Mouse (Mus musculus) megakaryocyte progenitor cell, adult 5-6 weeks (primary cell): ENCODE data around the gene Samd5. TPM values are rescaled to one million over a fixed set of nuclear protein-coding genes. Genes with fewer than 3 reads are reported as not detected.
A peak's percentile ranks its signal among the peaks of the same experiment; 100 is the strongest.

Experiments
- ATAC-seq: replicated peaks from 2 replicates; pipeline ENCODE4 v1.8.0; 2016; ENCODE audit warnings: mild to moderate bottlenecking, moderate TSS enrichment, inconsistent platforms; ENCODE audit not compliant: poor library complexity
- total RNA-seq, 2 experiments: library from RNA; stranded (forward) in 1 of 2; stranded (reverse) in 1 of 2; fragments of 157-497, 149-512 nt in 1 of 2; fragments of 200-1000 nt in 1 of 2; gene quantifications; 2 replicates each; pipeline versions ENCODE4 v1.2.3 to v1.2.4; 2015 to 2017

Samd5 gene
- total RNA-seq, 2 experiments from 2014 or later, result 0.02 TPM; not detected in 1

- ATAC-seq, result no peak
Observed at GRCm38 (mm10) chr10:9652946-9653345, 22.1 kb downstream of the Samd5 start.

GRCm38 (mm10) chr10:9650050-9650825, 24.8 kb downstream of the Samd5 start:
- ATAC-seq, result peak; percentile 68

GRCm38 (mm10) chr10:9648464-9648863, 26.5 kb downstream of the Samd5 start:
- ATAC-seq, result no peak

GRCm38 (mm10) chr10:9647741-9648140, 27.3 kb downstream of the Samd5 start:
- no peak for ATAC-seq

DNA sequence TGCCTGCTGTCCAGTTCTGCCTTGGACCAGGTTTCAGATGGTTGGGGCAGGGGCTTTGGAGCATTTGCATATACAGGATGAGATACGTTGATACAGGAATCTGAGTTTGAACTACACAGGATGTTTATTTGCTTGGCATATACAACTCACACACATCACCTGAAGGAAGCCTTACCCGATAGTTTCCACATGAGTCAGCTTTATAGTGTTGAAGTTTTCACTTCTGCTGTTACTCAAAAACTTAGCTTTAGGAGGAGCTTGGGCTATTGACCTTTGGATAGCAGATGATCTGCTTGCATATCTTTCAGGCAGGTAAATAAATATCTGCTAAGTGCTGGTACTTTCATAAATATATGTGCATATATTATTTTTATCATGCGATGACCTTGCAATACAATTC, 28.6 kb downstream of the Samd5 start:
- no peak for ATAC-seq

DNA sequence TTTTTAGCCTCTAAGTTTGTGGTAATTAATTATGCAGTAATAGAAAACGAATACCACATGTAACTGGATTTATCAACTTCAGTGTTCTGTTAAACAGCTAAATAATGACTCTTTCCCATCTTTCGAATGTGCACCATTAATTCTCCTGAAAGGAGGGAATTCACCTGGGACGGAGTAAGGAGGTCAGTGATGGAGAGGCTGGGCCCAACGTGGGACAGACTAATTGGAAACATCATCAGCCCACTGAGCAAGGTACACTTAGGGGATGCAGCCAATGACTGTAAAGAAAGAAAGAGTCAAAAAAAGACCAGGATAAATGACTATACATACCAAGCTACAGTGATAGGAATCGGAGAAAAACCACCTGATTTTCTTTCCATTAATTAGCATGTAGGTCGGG, 31.5 kb downstream of the Samd5 start:
- no peak for ATAC-seq

DNA sequence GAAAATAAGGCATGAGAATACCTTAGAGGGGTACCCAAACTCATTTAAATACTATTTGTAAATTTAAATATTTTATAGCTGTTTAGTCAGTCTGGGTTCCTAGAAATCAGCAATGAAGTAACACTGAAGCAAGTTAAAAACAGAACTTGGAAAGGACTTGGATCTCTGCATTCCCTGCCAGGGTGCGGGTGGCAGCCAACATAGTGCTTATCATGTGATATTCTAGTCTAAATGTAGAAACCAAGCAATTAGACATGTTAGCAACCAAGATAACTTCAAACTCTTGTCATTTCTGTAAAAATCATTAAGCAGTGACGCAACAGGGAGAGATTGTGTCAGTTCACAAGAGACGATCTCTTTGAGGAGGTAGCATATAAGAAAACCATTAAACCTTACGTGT, 32.9 kb downstream of the Samd5 start:
- ATAC-seq, result no peak

- no peak for ATAC-seq
Observed at GRCm38 (mm10) chr10:9640678-9641077, 34.3 kb downstream of the Samd5 start.

DNA sequence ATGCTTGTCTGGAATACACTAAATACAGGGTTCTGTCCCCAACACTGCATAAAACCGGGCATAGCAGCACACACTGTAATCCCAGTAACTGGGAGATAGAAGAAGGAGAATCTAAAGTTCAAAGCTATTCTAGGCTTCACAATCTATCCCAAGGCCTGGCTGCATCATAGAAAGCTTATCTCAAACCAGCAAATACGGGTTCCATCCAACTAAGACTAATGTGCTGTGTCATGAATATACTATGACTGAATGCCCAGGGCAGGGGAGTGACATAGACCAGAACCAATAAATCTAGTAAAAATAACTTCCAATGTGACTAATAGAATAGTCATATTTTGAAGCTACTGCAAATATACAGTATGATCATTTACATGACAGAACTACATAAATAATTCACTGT, 35.0 kb downstream of the Samd5 start:
- no peak for ATAC-seq

DNA sequence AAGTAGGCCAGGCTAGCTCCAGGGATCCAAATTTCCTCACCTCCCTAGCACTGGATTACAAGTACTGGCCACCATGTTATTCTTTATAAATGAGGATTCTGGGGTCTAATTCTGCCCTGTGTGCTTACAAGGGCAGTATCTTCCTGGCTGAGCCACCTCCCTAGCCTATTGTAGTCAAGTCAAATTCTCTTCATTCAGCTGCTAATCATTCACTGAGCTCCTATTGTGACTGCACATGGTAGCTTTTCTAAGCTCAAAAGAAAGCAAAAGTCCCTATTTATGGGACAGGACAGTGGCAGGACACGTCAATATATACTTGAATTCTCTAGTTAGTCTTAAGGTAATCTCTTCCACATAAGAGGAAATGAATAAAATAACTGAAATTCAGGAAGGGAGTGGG, 49.7 kb downstream of the Samd5 start:
- ATAC-seq, result no peak

- no peak for ATAC-seq
Observed at GRCm38 (mm10) chr10:9621926-9622688, 52.9 kb downstream of the Samd5 start.

DNA sequence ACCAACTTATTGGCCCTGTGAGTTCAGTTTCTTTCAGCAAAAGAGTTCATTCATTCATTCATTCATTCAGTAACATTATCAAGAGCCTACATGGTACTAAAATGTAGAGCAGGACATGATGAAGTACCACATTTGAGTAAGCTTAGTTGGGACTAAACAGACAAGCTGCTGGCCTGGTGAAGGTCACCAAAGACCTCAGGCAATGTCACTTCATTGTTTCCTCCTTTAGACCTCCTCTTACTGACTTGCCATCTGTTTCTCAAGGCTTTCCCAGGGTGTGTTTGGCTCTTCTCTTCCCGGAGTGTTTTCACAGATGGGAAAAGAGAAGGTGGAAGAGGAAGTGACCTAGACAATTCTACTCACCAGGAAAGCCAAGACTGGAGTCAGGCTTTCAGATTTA, 54.0 kb downstream of the Samd5 start:
- ATAC-seq, result no peak

GRCm38 (mm10) chr10:9615009-9615408, 60.0 kb downstream of the Samd5 start:
- ATAC-seq, result no peak

DNA sequence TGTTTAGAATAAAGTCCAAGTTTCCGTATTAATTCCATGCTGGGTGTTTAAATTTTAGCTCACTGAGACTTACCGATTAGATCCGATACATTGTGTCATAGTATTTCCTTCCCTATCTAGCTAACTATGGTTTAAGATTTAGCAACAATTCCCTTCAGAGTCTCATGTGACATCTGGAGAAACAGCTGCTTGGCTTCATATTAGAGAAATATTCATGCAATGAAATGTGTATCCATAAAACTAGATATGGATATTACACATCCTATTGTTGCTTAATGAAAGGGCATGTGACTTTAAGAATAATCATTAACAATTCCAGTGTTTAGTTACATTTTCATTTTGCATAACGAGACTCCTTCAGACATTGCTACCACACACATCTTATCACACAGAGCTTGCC, 66.2 kb downstream of the Samd5 start:
- 0 out of 2 replicates have a peak, but pooled peaks have one; percentile 23 for ATAC-seq

DNA sequence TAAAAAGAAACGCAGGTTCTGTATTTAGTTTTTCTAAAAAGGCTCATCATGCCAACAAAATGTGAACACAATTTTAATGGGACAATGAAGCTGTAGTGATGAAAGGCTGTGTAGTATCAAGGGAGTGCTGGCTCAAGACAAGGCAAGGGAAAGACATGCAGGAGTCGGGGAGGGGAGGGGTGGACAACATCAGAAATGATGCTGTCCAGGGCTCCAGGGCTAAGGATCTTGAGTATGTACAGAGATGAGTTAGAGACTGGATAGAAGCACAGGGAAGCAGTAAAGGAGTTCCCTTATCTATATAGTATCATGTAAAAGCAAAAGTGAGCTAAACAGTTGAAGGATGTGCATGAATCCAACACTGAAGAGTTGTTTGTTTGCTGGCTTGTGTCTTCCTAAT, 67.9 kb downstream of the Samd5 start:
- no peak for ATAC-seq

- ATAC-seq, result no peak
Observed at GRCm38 (mm10) chr10:9605635-9606034, 69.4 kb downstream of the Samd5 start.

- ATAC-seq, result no peak
Observed at GRCm38 (mm10) chr10:9603290-9603689, 71.7 kb downstream of the Samd5 start.

DNA sequence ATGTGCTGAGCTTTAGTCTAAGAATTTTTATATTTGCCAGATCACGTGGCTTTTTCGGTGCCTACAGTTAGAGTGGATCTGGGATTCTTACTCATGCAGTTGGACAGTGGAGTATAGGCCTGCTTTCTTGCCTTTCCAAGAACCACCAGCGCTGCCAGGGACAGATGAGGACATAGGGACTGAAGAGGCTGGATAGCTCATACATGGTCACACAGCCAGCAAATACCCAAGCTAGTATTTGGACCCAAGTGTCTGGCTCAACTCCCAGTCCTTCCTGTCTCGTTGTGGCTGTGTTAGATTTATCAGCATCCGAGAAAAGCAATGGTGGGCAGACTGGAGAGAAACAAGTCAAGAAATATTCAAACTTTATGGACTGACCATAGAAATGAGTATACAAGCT, 72.2 kb downstream of the Samd5 start:
- ATAC-seq, result no peak

DNA sequence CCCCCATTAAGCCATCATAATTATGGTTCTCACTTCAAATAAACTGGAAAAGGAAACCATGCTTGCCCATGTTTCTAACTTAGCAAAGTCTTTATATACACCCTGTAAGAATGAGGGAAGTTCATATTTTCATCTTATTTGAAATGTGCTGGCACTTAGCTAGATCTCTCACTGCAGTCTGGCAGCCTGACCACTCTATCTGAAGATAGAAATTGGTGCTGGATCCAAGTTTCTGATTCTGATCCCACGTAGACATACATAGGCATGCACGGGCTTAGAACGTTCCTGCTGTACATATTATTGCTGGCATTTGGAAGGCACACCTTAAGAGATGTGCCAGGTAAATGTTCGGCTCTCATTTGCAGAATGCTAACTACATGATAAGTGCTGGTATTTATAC, 72.6 kb downstream of the Samd5 start:
- ATAC-seq, result no peak

DNA sequence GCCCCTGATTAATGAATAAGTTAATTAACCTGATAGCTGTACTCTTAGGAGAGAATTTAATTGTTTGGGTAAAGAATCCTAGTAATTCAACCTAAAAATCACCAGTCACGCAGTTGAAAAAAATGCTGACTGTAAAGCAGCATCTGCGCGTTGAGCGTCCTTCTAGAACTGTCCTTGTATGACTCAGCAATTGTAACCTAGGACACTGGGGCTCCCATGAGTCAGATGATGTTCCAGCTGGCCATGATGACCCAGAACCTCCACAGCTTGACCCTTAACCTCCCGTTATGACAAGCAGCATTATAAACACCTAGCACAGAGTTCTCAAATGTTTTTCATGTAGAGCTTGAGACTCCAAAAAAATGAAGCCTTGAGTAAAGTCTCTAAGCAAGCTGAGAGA, 78.8 kb downstream of the Samd5 start:
- no peak for ATAC-seq

DNA sequence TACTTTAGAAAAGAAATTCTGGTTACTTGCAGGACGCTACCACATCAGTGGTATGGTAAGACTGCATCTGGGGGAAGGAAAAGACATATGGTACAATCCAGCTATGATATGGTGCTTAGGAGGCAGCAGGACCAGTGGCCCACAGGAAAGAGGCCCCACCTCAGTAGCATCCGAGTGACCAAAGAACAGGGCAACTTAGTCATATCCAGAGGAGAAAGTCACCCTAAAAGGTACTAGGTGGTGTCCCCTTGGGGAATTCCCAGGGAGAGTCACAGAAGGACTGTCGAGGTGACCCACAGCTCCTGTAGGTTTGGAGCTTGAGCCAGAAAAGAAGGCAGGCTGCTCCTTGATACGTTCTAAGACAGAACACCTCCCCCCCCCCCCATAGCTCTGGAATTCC, 80.3 kb downstream of the Samd5 start:
- no peak for ATAC-seq

DNA sequence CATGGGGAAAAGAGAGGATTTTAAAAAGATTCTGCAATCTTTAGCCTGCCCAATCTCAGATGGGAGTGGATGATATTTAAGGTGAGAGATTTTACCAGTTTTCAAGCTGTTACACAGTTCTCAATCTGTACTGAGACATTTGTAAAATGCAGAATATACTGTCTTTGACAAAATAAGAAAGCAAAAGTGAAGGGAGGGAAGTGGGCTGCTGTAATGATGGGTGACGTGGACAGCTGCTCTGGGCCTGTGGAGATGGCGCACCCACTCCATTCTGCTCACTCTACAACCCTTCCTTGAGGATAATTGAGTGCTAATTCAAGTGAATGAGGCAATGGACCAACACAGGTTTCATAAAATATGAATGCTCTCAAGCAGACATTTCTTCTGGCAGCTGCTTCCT, 84.4 kb downstream of the Samd5 start:
- no peak for ATAC-seq
